Mouse (Mus musculus): ENCODE data around the gene Ms4a10.

DNA sequence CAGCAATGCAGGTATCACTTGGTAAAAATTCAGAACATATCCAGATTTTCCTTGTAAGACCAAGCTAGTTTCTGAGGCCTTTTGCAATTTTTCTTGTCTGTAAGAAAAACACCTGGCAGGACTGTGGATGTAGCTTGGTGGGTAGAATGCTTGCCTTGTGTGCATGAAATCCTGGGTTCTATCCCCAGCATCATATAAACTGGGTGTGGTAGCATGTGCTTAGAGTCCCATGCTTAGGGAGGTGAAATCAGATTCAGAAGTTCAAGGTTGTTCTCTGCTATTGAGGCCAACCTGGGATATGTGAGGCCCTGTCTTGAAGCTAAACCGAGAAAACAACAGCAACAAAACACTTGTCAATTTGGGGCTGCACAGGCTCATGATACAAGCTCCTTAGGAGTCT, 41.5 kb upstream of the Ms4a10 start:
- TF ChIP-seq POLR2A (IDR thresholded peaks at IDR 0.05; ENCODE audit: low read depth, low read length) (no peak), CTCF (conservative IDR thresholded peaks at IDR 0.05; ENCODE audit: insufficient read depth, insufficient read length, low read depth, low read length) (no peak)
